Mouse (Mus musculus) adrenal gland, postnatal 36 days (tissue): ENCODE data around the gene Rbfox1. TPM values are rescaled to one million over a fixed set of nuclear protein-coding genes. Genes with fewer than 3 reads are reported as not detected.

Source experiments
- DNase-seq, 2 experiments: peaks; one replicate each; pipeline ENCODE4 v3.0.0; 2021; ENCODE audit warnings: mixed read lengths in 1 of 2
- total RNA-seq, 2 experiments: library from RNA; stranded (reverse); gene quantifications; 2 replicates each; pipeline ENCODE4 v1.2.3; 2021

Gene Rbfox1
- total RNA-seq, 2 experiments from 2014 or later: 1.0 to 1.1 TPM

GRCm38 (mm10) chr16:7088601-7089430, 1203.7 kb downstream of the Rbfox1 start:
- DNase-seq: no peak

- DNase-seq: no peak
Observed at GRCm38 (mm10) chr16:7089475-7089874, 1204.3 kb downstream of the Rbfox1 start.

- DNase-seq: no peak
Observed at GRCm38 (mm10) chr16:7090205-7090604, 1205.0 kb downstream of the Rbfox1 start.

GRCm38 (mm10) chr16:7092811-7093210, 1207.7 kb downstream of the Rbfox1 start:
- DNase-seq: no peak

- no peak for DNase-seq
Observed at GRCm38 (mm10) chr16:7093686-7094085, 1208.5 kb downstream of the Rbfox1 start.

GRCm38 (mm10) chr16:7094181-7094749, 1209.1 kb downstream of the Rbfox1 start:
- DNase-seq: no peak

- no peak for DNase-seq
Observed at GRCm38 (mm10) chr16:7097071-7097470, 1211.9 kb downstream of the Rbfox1 start.

- DNase-seq: no peak
Observed at GRCm38 (mm10) chr16:7097951-7098710, 1213.0 kb downstream of the Rbfox1 start.

GRCm38 (mm10) chr16:7099506-7100300, 1214.5 kb downstream of the Rbfox1 start:
- DNase-seq: peak; percentile 14 to 35

GRCm38 (mm10) chr16:7102486-7102885, 1217.3 kb downstream of the Rbfox1 start:
- DNase-seq: no peak

GRCm38 (mm10) chr16:7103301-7103700, 1218.1 kb downstream of the Rbfox1 start:
- DNase-seq: no peak

GRCm38 (mm10) chr16:7106450-7107015, 1221.4 kb downstream of the Rbfox1 start:
- DNase-seq: no peak

- no peak for DNase-seq
Observed at GRCm38 (mm10) chr16:7115945-7116344, 1230.8 kb downstream of the Rbfox1 start.

- DNase-seq: no peak
Observed at GRCm38 (mm10) chr16:7129591-7129990, 1244.4 kb downstream of the Rbfox1 start.

- no peak for DNase-seq
Observed at GRCm38 (mm10) chr16:7132434-7132833, 1247.3 kb downstream of the Rbfox1 start.

- peak in 1 of 2 experiments; percentile 12 for DNase-seq
Observed at GRCm38 (mm10) chr16:7136971-7137370, 1251.8 kb downstream of the Rbfox1 start.

- DNase-seq: no peak
Observed at GRCm38 (mm10) chr16:7139480-7139879, 1254.3 kb downstream of the Rbfox1 start.

GRCm38 (mm10) chr16:7140909-7141308, 1255.8 kb downstream of the Rbfox1 start:
- DNase-seq: no peak

GRCm38 (mm10) chr16:7145505-7145904, 1260.3 kb downstream of the Rbfox1 start:
- DNase-seq: no peak

GRCm38 (mm10) chr16:7146454-7146853, 1261.3 kb downstream of the Rbfox1 start:
- DNase-seq: no peak

GRCm38 (mm10) chr16:7147884-7148283, 1262.7 kb downstream of the Rbfox1 start:
- DNase-seq: no peak
